ENCODE assay signal across 8 mouse cellular contexts in genomic region chr9:63879710-63880428, GRCm38 (mm10).
DNase-seq lines count a peak whose midpoint lies in the region; ATAC-seq and TF ChIP-seq lines count a peak whose summit lies in the region.

No protein-coding gene starts in this region.

- intact Hi-C loops in gastrocnemius, adult 2 months (cut with DNase I): no loop called here

- no peaks in the 10 kb centered on the region for H3K9me3 ChIP-seq in forebrain, embryonic 13.5 days (replicated peaks)
- H3K9me3 ChIP-seq in liver, embryonic 11.5 days (ENCODE audit: control insufficient read depth, low read length): no peaks in the 10 kb centered on the region

- H3K4me3 ChIP-seq in forebrain, embryonic 13.5 days: peak overlapping the region; percentile 24
- H3K4me3 ChIP-seq in liver, embryonic 11.5 days (ENCODE audit: low read depth, low read length): peak overlapping the region; percentile 31
- H3K4me3 ChIP-seq in gastrocnemius, adult 2 months: no peak overlapping the region

- peak overlapping the region; percentile 59 for H3K4me2 ChIP-seq in forebrain, embryonic 13.5 days
- peak overlapping the region; percentile 61 for H3K4me2 ChIP-seq in liver, embryonic 11.5 days

- no peaks in the 10 kb centered on the region for H3K36me3 ChIP-seq in forebrain, embryonic 13.5 days (ENCODE audit: poor library complexity, severe bottlenecking)
- H3K36me3 ChIP-seq in liver, embryonic 11.5 days (ENCODE audit: control insufficient read depth, insufficient read depth, low read length): no peaks in the 10 kb centered on the region

- 12% methylated on average over 15 of the region's 15 CpGs for WGBS in forebrain, embryonic 13.5 days
- WGBS in liver, embryonic 11.5 days: 19% methylated on average over 15 of the region's 15 CpGs

- H3K4me1 ChIP-seq in forebrain, embryonic 13.5 days: peaks cover 44% of the 10 kb centered on the region
- peaks cover 8% of the 10 kb centered on the region for H3K4me1 ChIP-seq in liver, embryonic 11.5 days (replicated peaks; ENCODE audit: control insufficient read depth, insufficient read depth, low read length)

- no peak for TF ChIP-seq CTCF in gastrocnemius, adult 2 months (IDR thresholded peaks at IDR 0.05)

- peak; percentile 65 for ATAC-seq in forebrain, embryonic 13.5 days
- ATAC-seq in liver, embryonic 11.5 days (replicated peaks; ENCODE audit: low FRiP score): no peak
- ATAC-seq in inflammation-experienced regulatory T-cells, adult 6 months: no peak

- H3K27me3 ChIP-seq in forebrain, embryonic 13.5 days: peaks cover 7% of the 10 kb centered on the region; the same call in 1 of the 2 replicates
- H3K27me3 ChIP-seq in liver, embryonic 11.5 days (replicated peaks; ENCODE audit: control insufficient read depth, insufficient read depth, low read length): no peaks in the 10 kb centered on the region

- peak overlapping the region; percentile 18; the same call in 1 of the 2 replicates for H3K9ac ChIP-seq in forebrain, embryonic 13.5 days
- peak overlapping the region; percentile 16; the same call in 1 of the 2 replicates for H3K9ac ChIP-seq in liver, embryonic 11.5 days (ENCODE audit: low read depth, low read length)

- DNase-seq in retina, postnatal 1 day: peak; percentile 60
- no peak for DNase-seq in retina, embryonic 14.5 days (ENCODE audit: low spot score)
- peak; percentile 54 for DNase-seq in liver, embryonic 11.5 days (ENCODE audit: low spot score)
- peak; percentile 8 to 36 for DNase-seq in thymus, postnatal 36 days
- no peak for DNase-seq in gastrocnemius, adult 2 months
- no peak for DNase-seq in adrenal gland, adult (ENCODE audit: inconsistent age in 2 of 2, low spot score in 1 of 2)

- H3K27ac ChIP-seq in forebrain, embryonic 13.5 days: peak overlapping the region; percentile 76
- H3K27ac ChIP-seq in liver, embryonic 11.5 days (ENCODE audit: low read depth, low read length): no peak overlapping the region
- H3K27ac ChIP-seq in gastrocnemius, adult 2 months: no peak overlapping the region

Comparison
In these comparisons a context has a peak if more than half of its experiments do, and no peak if none do; other contexts are left out.
1. DNase-seq: peak in retina, postnatal 1 day (single experiment), liver, embryonic 11.5 days (single experiment) and thymus, postnatal 36 days (2 of 2); none in retina, embryonic 14.5 days (single experiment), gastrocnemius, adult 2 months (single experiment) and adrenal gland, adult (0 of 2).